Mouse (Mus musculus): ENCODE measurements around the gene Hnrnpl. TPM values are rescaled to one million over a fixed set of nuclear protein-coding genes. Genes with fewer than 3 reads are reported as not detected.

The Hnrnpl gene
- polyA plus RNA-seq, 2 experiments: 83.1 to 138 TPM

DNA sequence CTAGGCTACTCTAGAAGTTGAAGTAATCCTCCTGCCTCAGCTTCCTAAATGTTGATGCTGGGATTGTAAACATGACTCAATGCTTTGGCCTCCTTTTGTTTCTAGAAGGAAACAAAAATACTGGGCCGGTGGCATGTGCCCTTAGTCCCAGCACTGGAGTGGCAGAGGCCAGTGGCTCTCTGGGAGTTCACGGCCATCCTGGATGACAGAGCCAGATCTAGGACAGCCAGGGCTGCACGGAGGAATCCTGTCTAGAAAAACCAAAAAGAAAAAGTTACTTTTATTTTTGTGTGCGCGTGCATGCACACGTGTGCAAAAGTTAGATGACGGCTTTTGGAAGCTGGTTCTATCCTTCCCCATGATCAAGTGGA, 18.0 kb downstream of the Hnrnpl start:
- TF ChIP-seq EP300 (IDR thresholded peaks at IDR 0.05; ENCODE audit: low read depth) (no peak), CTCF (IDR thresholded peaks at IDR 0.05; ENCODE audit: low read depth) (no peak; the same call in 1 of the 2 replicates)
- peaks cover 11 to 18% of the 10 kb centered on the region in 2 experiments for H3K4me1 ChIP-seq (replicated peaks; ENCODE audit: control insufficient read depth in 2 of 2, insufficient read depth in 2 of 2, low read length in 1 of 2)
- H3K4me2 ChIP-seq (ENCODE audit: low read depth): peak overlapping the region; percentile 66
- no peak overlapping the region for H3K4me3 ChIP-seq (ENCODE audit: insufficient read depth in 1 of 2, low read depth in 2 of 2, low read length in 2 of 2)
- no peak for DNase-seq (ENCODE audit: low read depth in 3 of 3, low spot score in 3 of 3)
- no peak for ATAC-seq (ENCODE audit: insufficient read depth)
- no peak overlapping the region for H3K9ac ChIP-seq (replicated peaks)
- peaks cover 25% of the 10 kb centered on the region for H3K36me3 ChIP-seq (replicated peaks; ENCODE audit: control insufficient read depth, insufficient read depth, low read depth)
- 85% methylated on average over 7 of the region's 7 CpGs for WGBS (ENCODE audit: insufficient replicate concordance)
- H3K9me3 ChIP-seq (ENCODE audit: control insufficient read depth, low read length): no peaks in the 10 kb centered on the region
- no peak overlapping the region; the same call in 1 of the 2 replicates for H3K27ac ChIP-seq
- H3K27me3 ChIP-seq (ENCODE audit: control insufficient read depth, insufficient read depth, low read length): no peaks in the 10 kb centered on the region

GRCm38 (mm10) chr7:28827338-28827737, 19.0 kb downstream of the Hnrnpl start:
- DNase-seq (ENCODE audit: low read depth in 3 of 3, low spot score in 3 of 3) (no peak), ATAC-seq (ENCODE audit: insufficient read depth) (no peak)
- Histone ChIP-seq H3K9ac (replicated peaks) (no peak overlapping the region), H3K4me2 (ENCODE audit: low read depth) (no peak overlapping the region), H3K4me3 (ENCODE audit: insufficient read depth in 1 of 2, low read depth in 2 of 2, low read length in 2 of 2) (no peak overlapping the region), H3K4me1 (replicated peaks; ENCODE audit: control insufficient read depth in 2 of 2, insufficient read depth in 2 of 2, low read length in 1 of 2) (peaks cover 17 to 28% of the 10 kb centered on the region in 2 experiments), H3K27me3 (ENCODE audit: control insufficient read depth, insufficient read depth, low read length) (no peaks in the 10 kb centered on the region), H3K27ac (no peak overlapping the region), H3K9me3 (ENCODE audit: control insufficient read depth, low read length) (no peaks in the 10 kb centered on the region), H3K36me3 (replicated peaks; ENCODE audit: control insufficient read depth, insufficient read depth, low read depth) (peaks cover 15% of the 10 kb centered on the region)
- TF ChIP-seq EP300 (IDR thresholded peaks at IDR 0.05; ENCODE audit: low read depth) (no peak), CTCF (IDR thresholded peaks at IDR 0.05; ENCODE audit: low read depth) (no peak)
- 60% methylated on average over 3 of the region's 3 CpGs for WGBS (ENCODE audit: insufficient replicate concordance)

- no peak overlapping the region for H3K4me2 ChIP-seq (ENCODE audit: low read depth)
- H3K4me3 ChIP-seq (ENCODE audit: insufficient read depth in 1 of 2, low read depth in 2 of 2, low read length in 2 of 2): no peak overlapping the region
- H3K4me1 ChIP-seq (replicated peaks; ENCODE audit: control insufficient read depth in 2 of 2, insufficient read depth in 2 of 2, low read length in 1 of 2): peaks cover 14 to 24% of the 10 kb centered on the region in 2 experiments
- no peak for TF ChIP-seq EP300 (IDR thresholded peaks at IDR 0.05; ENCODE audit: low read depth)
- peaks cover 6% of the 10 kb centered on the region; the same call in 1 of the 2 replicates for H3K36me3 ChIP-seq (replicated peaks; ENCODE audit: control insufficient read depth, insufficient read depth, low read depth)
- no peaks in the 10 kb centered on the region for H3K9me3 ChIP-seq (ENCODE audit: control insufficient read depth, low read length)
- H3K9ac ChIP-seq (replicated peaks): no peak overlapping the region
- no peak for ATAC-seq (ENCODE audit: insufficient read depth)
- DNase-seq (ENCODE audit: low read depth in 3 of 3, low spot score in 3 of 3): no peak
- 84% methylated on average over 8 of the region's 8 CpGs for WGBS (ENCODE audit: insufficient replicate concordance)
- H3K27me3 ChIP-seq (ENCODE audit: control insufficient read depth, insufficient read depth, low read length): no peaks in the 10 kb centered on the region
- no peak overlapping the region for H3K27ac ChIP-seq
Observed at GRCm38 (mm10) chr7:28829821-28830220, 21.5 kb downstream of the Hnrnpl start.

GRCm38 (mm10) chr7:28830981-28831380, 22.6 kb downstream of the Hnrnpl start:
- Histone ChIP-seq H3K4me2 (ENCODE audit: low read depth) (no peak overlapping the region), H3K4me3 (ENCODE audit: insufficient read depth in 1 of 2, low read depth in 2 of 2, low read length in 2 of 2) (no peak overlapping the region), H3K27ac (no peak overlapping the region), H3K27me3 (ENCODE audit: control insufficient read depth, insufficient read depth, low read length) (no peaks in the 10 kb centered on the region), H3K36me3 (replicated peaks; ENCODE audit: control insufficient read depth, insufficient read depth, low read depth) (peaks cover 6% of the 10 kb centered on the region; the same call in 1 of the 2 replicates), H3K9ac (replicated peaks) (no peak overlapping the region), H3K4me1 (replicated peaks; ENCODE audit: control insufficient read depth in 2 of 2, insufficient read depth in 2 of 2, low read length in 1 of 2) (peaks cover 9 to 17% of the 10 kb centered on the region in 2 experiments), H3K9me3 (ENCODE audit: control insufficient read depth, low read length) (no peaks in the 10 kb centered on the region)
- DNase-seq (ENCODE audit: low read depth in 3 of 3, low spot score in 3 of 3) (no peak), ATAC-seq (ENCODE audit: insufficient read depth) (no peak)
- TF ChIP-seq CTCF (IDR thresholded peaks at IDR 0.05; ENCODE audit: low read depth) (no peak), EP300 (IDR thresholded peaks at IDR 0.05; ENCODE audit: low read depth) (no peak)
- 62% methylated on average over 5 of the region's 5 CpGs for WGBS (ENCODE audit: insufficient replicate concordance)

GRCm38 (mm10) chr7:28831411-28832125, 23.2 kb downstream of the Hnrnpl start:
- Histone ChIP-seq H3K4me1 (replicated peaks; ENCODE audit: control insufficient read depth in 2 of 2, insufficient read depth in 2 of 2, low read length in 1 of 2) (peaks cover 9 to 15% of the 10 kb centered on the region in 2 experiments), H3K4me3 (ENCODE audit: insufficient read depth in 1 of 2, low read depth in 2 of 2, low read length in 2 of 2) (no peak overlapping the region), H3K27ac (no peak overlapping the region), H3K27me3 (ENCODE audit: control insufficient read depth, insufficient read depth, low read length) (no peaks in the 10 kb centered on the region), H3K36me3 (replicated peaks; ENCODE audit: control insufficient read depth, insufficient read depth, low read depth) (peaks cover 6% of the 10 kb centered on the region; the same call in 1 of the 2 replicates), H3K9me3 (ENCODE audit: control insufficient read depth, low read length) (no peaks in the 10 kb centered on the region), H3K9ac (replicated peaks) (no peak overlapping the region), H3K4me2 (ENCODE audit: low read depth) (no peak overlapping the region)
- DNase-seq (ENCODE audit: low read depth in 3 of 3, low spot score in 3 of 3) (no peak), ATAC-seq (ENCODE audit: insufficient read depth) (peak; percentile 36; the same call in 1 of the 2 replicates)
- 63% methylated on average over 17 of the region's 17 CpGs for WGBS (ENCODE audit: insufficient replicate concordance)
- no peak for TF ChIP-seq EP300 (IDR thresholded peaks at IDR 0.05; ENCODE audit: low read depth)
- TF ChIP-seq CTCF (IDR thresholded peaks at IDR 0.05; ENCODE audit: low read depth): no peak
